Mouse (Mus musculus) lung, postnatal 0 days (tissue): ENCODE measurements at regions not wholly inside any gene's neighbourhood (a gene's known extent, or its start where the extent isn't known, plus 50 kb on each side); places are given as distances from the start of the nearest gene placed in this dataset.

Source experiments
- CTCF ChIP-seq: IDR thresholded peaks from 2 replicates; pipeline ENCODE4 v1.5.1; 2016; ENCODE audit warnings: antibody characterized with exemption, mild to moderate bottlenecking
- EP300 ChIP-seq: IDR thresholded peaks from 2 replicates; pipeline ENCODE4 v1.6.1; 2016; ENCODE audit warnings: antibody characterized with exemption, mild to moderate bottlenecking, control low read depth

- no peak for TF ChIP-seq EP300
- TF ChIP-seq CTCF, result no peak
Measured at GRCm38 (mm10) chr2:110523173-110523803, 73.8 kb upstream of the Slc5a12 start.
